Mouse (Mus musculus) Patski (cell line): ENCODE results near the gene Gm20388. TPM values are rescaled to one million over a fixed set of nuclear protein-coding genes. Genes with fewer than 3 reads are reported as not detected.

ENCODE experiments used
- ATAC-seq: fragments of 100-300 bp; one replicate; pipeline ENCODE4 v1.8.0; 2021
- CTCF ChIA-PET: fragments of 350-600 bp; sonication (Branson Sonifier 250); formaldehyde crosslinking; loops from one replicate; lab custom pipeline; 2022; ENCODE audit warnings: inconsistent platforms; lab: Charles Lee
- POLR2A ChIA-PET: fragments of 350-600 bp; sonication (Branson Sonifier 250); formaldehyde crosslinking; loops from one replicate; lab custom pipeline; 2022; ENCODE audit warnings: antibody characterized with exemption, inconsistent platforms; lab: Charles Lee
- DNase-seq: peaks from one replicate; pipeline ENCODE4 v3.0.0-alpha.2; 2011; ENCODE audit warnings: low read depth, low spot score
- H3K27me3 ChIP-seq: fragments of 371-371 bp; one replicate; pipeline ENCODE4 v1.5.1; 2021
- CTCF ChIP-seq: fragments of 100-300 bp; IDR thresholded peaks from one replicate; pipeline ENCODE4 v1.5.1; 2021
- in situ Hi-C: fragments of 300-500 bp; cut with MboI; formaldehyde crosslinking; loops from 3 replicates; pipeline ENCODE4 v1.11.1; 2018; ENCODE audit warnings: low pct_unique_long_range_greater_than_20kb, mixed read lengths
- polyA plus RNA-seq: library from polyadenylated mRNA; unstranded; gene quantifications from one replicate; pipeline ENCODE4 v1.2.3, GENCODE M21; 2021

The Gm20388 gene
- polyA plus RNA-seq, 1 experiment from 2014 or later, result 86.7 TPM

DNA sequence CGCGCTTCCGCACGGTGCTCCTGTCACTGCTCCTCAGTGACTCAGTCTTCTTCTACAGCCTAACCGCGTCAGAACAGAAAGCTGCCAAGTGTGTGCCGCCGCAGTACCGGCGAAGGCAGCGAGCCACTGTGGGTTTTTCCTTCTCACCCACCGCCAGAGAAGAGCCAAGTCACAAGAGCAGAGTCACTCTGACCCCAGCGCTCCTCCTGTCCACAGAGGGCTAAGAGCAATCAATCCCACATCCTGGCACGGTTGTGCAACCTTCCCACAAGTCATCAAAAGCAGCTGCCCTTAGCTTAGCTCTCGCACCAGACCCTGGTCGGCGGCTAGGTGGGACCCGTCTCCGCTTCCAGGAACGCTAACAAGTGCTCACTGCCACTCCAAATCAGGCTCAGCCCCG is 1659.7 kb downstream of the Gm20388 start:
- no peak for TF ChIP-seq CTCF
- in situ Hi-C loops, result no loop called here
- no peak for ATAC-seq
- POLR2A ChIA-PET, result no interaction called here
- H3K27me3 ChIP-seq, result no peaks in the 10 kb centered on the region
- CTCF ChIA-PET, result no interaction called here
- no peak for DNase-seq

DNA sequence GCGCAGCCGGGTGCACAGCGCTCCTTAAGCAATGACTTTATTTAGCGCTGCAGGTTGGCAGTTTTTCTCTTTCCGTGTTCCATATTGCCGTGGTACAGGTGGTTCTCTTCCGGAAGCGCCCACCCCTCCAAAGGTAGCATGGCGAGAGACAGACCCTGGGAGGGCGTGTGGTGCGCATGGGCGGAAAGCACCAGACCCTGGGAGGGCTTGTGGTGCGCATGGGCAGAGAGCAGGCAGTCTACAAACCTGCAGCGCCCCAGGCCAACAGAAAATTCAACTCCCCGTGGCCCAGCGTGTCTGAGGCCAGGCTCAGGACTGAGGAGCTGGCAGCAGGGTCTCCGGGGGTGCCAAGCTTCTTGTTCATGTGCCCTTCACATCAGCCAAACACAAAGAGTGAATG is 1660.2 kb downstream of the Gm20388 start:
- DNase-seq, result no peak
- ChIA-PET POLR2A (no interaction called here), CTCF (interaction anchor here (0.7 kb wide), 1 partner anchor 11 kb away, joined by 3 read pairs; no protein-coding TSS in a partner anchor)
- no peaks in the 10 kb centered on the region for H3K27me3 ChIP-seq
- no peak for TF ChIP-seq CTCF
- in situ Hi-C loops, result no loop called here
- ATAC-seq, result no peak

DNA sequence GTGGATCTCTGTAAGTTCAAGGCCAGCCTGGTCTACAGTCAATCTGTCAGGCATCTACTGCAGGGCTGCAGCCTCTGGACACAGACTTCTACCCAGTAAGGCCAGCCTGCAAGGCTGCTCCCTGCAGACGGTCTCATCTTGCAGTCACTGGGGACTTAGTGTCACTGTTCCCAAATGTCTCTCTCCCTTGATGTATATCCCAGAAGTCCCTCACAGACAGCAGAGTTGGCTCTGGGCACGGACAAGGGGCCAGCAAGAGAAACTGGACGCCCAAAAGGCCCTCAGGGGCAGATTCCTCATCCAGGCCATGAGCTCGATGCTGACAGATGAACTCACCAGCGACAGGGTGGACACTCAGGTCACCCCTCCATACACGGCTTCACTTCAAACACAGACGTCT is 1661.5 kb downstream of the Gm20388 start:
- DNase-seq (no peak), ATAC-seq (no peak)
- in situ Hi-C loops, result no loop called here
- CTCF ChIA-PET, result no interaction called here
- POLR2A ChIA-PET, result no interaction called here
- no peaks in the 10 kb centered on the region for H3K27me3 ChIP-seq
- TF ChIP-seq CTCF, result no peak

DNA sequence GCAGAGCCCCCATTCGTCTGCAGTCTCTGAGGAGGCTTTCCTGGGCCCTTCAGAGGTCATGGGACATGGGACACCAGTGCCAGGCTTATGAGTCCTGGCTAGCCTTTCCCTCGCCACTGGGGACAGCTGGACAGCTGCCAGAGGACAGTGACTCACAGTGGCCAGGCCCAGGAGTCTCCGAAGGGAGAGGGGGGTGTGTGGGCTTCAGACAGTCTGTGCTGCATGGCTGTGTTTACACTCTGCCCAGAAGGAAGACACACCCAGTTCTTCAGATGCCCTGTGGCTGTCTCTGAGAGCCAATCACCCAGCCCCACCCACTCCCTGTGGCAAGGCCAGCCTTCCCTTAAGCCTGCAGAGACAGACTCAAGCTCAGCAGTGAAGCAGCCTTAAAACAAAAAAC is 1662.6 kb downstream of the Gm20388 start:
- CTCF ChIA-PET, result interaction anchor here (0.9 kb wide), 1 partner anchor 26 kb away, joined by 4 read pairs; no protein-coding TSS in a partner anchor
- no peak for TF ChIP-seq CTCF
- H3K27me3 ChIP-seq, result no peaks in the 10 kb centered on the region
- POLR2A ChIA-PET, result interaction anchor here (0.5 to 0.7 kb wide), 2 partner anchors 555 to 1034 kb away, joined by 4 read pairs; no protein-coding TSS in a partner anchor
- ATAC-seq, result peak; percentile 84
- peak; percentile 75 for DNase-seq
- in situ Hi-C loops, result no loop called here

DNA sequence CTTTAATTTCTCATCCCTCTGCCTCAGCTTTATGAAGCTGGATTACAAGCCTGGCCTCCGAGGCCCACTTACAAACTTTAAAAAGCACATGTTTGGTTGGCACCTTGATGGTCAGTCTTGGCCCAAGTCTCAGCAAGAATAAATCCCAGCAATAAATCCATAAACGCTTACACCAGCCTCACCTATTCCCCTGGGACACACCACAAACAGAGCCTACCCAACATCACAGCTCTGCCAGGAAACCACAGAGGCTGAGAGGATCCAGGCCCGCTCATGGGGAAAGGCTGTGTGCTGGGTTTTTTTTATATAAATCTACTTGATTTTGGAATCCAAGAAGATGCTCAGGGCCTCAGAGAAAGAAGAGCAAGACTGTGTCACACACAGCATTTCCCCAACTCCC is 1665.0 kb downstream of the Gm20388 start:
- CTCF ChIA-PET, result no interaction called here
- no peak for TF ChIP-seq CTCF
- ATAC-seq (no peak), DNase-seq (no peak)
- in situ Hi-C loops, result no loop called here
- POLR2A ChIA-PET, result no interaction called here
- H3K27me3 ChIP-seq, result no peaks in the 10 kb centered on the region

DNA sequence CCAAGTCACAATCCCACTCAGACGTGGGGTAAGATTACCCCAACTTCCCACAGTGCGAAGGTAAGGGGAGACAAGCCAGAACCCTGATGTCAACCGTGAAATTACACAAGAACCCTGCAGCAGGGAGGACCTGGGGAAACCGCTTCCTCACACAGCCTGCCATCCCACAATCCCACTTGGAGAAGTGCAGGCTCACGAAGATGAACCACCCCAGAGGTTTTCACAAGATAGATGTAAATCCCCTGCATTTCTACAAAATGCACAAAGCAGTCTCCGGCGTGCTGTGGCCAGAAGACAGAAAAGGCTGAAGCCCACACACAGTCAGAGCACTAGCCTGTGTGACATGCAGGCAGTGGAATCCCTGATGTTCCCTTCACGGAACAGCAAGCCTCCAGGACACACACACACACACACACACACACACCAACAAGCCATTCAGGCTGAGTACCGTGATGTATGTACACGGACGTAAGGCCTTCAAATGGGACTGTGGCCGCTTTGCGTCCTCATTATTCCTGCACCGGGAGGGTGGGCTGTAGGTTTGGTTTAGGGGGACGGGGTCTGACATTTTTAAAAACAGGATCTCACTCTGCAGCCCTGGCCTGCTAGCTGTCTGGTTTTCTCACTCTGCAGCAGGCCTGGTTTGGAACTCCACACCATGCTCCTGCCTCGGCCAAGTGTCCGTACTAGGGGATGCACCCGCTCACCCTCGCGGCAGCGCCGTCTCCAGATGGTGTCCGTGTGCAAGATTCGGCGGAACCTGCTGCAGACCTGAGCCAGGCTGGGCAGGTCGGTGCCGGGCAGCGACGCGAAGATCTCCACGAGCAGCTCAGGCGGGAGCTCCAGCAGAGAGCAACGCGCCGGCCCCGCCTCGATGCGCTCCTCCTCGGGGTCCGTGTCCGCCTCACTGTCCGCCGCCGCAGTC is 1667.4 kb downstream of the Gm20388 start:
- in situ Hi-C loops, result no loop called here
- no peak for TF ChIP-seq CTCF
- H3K27me3 ChIP-seq, result no peaks in the 10 kb centered on the region
- CTCF ChIA-PET, result interaction anchor here (1.1 to 3.8 kb wide), 2 partner anchors 29 to 465 kb away, joined by 3 to 27 read pairs; no protein-coding TSS in a partner anchor
- no peak for DNase-seq
- POLR2A ChIA-PET, result interaction anchor here (0.7 to 3.5 kb wide), 2 partner anchors 13 to 147 kb away, joined by 3 to 25 read pairs; partner anchors contain the start of gene Map1lc3b
- peak; percentile 40 for ATAC-seq

DNA sequence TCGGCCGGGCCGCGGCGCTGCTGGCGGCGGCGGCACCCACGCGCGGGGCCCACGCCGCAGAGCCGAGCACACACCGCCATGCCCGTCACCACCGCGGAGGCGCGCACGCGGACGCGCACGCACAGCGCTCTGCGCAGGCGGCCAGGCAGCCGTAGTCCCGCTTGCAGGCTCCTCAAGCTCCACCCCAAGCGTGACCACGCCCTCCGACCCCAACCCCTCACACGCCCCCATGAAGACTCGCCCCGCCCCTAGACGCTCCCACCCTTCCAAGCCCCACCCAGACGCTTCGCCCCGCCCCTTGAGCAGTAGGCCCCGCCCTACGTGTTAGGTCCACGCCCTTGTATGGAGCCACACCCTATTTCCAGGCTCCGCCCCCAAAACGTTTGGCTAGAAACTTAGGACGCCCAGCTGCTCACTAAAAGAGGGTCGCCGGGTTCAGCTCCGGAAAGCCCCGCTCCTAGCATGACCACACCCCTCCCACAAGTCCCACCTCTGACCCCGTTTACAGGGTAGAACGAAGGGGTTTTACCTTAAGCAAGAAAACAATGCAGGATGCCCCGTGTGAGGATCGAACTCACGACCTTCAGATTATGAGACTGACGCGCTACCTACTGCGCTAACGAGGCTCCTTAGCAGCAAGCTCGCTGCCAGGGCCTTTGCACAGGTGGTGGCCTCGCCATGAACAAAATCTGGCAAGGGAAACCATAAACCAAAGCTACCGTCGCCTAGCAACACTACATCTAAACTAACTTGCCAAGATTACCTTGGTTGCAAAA is 1668.2 kb downstream of the Gm20388 start, which contains the start of gene Fbxo31:
Gene Fbxo31, minus strand, starts transcription at position 131 of the 776 bp plus-strand sequence.
- ChIA-PET CTCF (interaction anchor here (1.1 to 3.8 kb wide), 4 partner anchors 10 to 466 kb away, joined by 3 to 27 read pairs (median 3); no protein-coding TSS in a partner anchor), POLR2A (interaction anchor here (3.5 kb wide), 1 partner anchor 12 kb away, joined by 25 read pairs; the partner anchor contains the start of gene Map1lc3b)

DNA sequence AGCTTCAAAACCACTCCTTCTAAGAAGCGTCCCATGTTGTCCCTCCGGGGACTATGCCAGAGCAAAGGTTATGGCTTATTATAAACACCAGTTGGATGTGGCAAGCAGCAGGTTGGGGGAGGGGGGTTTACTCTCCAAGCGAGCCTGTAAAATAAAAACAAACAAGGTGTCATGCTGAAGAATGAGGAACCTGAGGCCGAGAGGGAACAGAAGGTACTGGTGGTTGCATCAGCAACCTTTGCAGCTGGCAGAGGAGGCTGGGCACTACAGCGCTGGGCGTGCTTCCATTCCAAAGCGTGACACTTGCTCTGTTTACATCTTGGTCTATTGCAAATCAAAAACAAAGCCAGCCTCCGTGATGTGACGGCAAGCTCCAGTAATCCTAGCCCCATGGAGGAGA is 1669.8 kb downstream of the Gm20388 start:
- TF ChIP-seq CTCF, result no peak
- in situ Hi-C loops, result no loop called here
- H3K27me3 ChIP-seq, result no peaks in the 10 kb centered on the region
- no peak for DNase-seq
- ATAC-seq, result no peak
- ChIA-PET CTCF (interaction anchor here (0.9 to 3.8 kb wide), 3 partner anchors 11 to 32 kb away, joined by 3 to 27 read pairs (median 3); no protein-coding TSS in a partner anchor), POLR2A (interaction anchor here (3.5 kb wide), 1 partner anchor 10 kb away, joined by 25 read pairs; the partner anchor contains the start of gene Map1lc3b)

More for the DNA sequence above, 1668.2 kb downstream of the Gm20388 start, which contains the start of gene Fbxo31:
- DNase-seq (no peak), ATAC-seq (peak; percentile 75)
- no peak for TF ChIP-seq CTCF
- no peaks in the 10 kb centered on the region for H3K27me3 ChIP-seq
- in situ Hi-C loops, result no loop called here

DNA sequence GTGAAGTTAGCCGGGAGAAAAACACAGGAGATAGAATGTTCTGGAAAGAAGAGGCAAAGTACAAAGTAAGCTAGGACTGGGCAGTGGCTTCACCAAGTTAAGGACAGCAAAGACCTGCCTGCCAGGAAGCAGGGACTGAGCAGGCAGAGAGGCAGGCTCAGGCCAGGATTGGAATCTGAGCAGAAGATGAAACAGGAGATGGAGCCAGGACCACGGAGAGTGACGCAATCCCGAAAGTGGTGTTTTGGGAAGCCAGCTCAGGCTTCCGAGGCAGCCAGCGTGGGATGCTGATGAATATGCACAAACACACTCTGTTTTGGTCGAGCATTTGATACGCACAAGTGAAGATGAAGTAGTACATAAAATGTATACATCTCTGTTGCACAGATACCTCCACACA is 1673.0 kb downstream of the Gm20388 start:
- in situ Hi-C loops, result no loop called here
- no peak for TF ChIP-seq CTCF
- ChIA-PET CTCF (no interaction called here), POLR2A (no interaction called here)
- DNase-seq (no peak), ATAC-seq (no peak)
- no peaks in the 10 kb centered on the region for H3K27me3 ChIP-seq

DNA sequence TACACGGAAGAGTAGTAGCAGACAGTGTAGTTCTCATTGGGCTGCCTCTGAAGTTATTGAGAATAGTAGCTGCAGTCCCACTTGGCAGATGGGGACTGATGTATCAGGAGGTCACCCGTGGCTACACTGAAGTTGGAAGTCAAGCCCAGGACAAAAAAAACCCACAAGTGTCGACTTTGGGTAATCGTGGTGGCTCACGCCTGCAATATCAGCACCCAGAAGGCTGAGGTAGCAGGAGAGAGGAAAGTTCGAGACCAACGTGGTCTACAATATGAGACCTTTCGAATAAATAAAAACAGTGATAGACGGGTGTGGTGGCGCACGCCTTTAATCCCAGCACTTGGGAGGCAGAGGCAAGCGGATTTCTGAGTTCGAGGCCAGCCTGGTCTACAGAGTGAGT is 1674.1 kb downstream of the Gm20388 start:
- in situ Hi-C loops, result no loop called here
- DNase-seq, result no peak
- no peak for ATAC-seq
- ChIA-PET CTCF (no interaction called here), POLR2A (no interaction called here)
- no peaks in the 10 kb centered on the region for H3K27me3 ChIP-seq
- no peak for TF ChIP-seq CTCF
